Mouse (Mus musculus) bone marrow macrophage, adult 2 months (primary cell): ENCODE measurements at regions not wholly inside any gene's neighbourhood (a gene's known extent, or its start where the extent isn't known, plus 50 kb on each side); places are given as distances from the start of the nearest gene placed in this dataset.

Experiments
- CTCF ChIP-seq: IDR thresholded peaks from 2 replicates; pipeline ENCODE4 v1.5.1; 2012; ENCODE audit warnings: low read depth, mild to moderate bottlenecking, low read length, moderate library complexity
- POLR2A ChIP-seq: IDR thresholded peaks from 2 replicates; pipeline ENCODE4 v1.6.1; 2012; ENCODE audit warnings: mild to moderate bottlenecking, low read depth, low read length, borderline replicate concordance

GRCm38 (mm10) chr3:146340316-146341055 lies 64.0 kb upstream of the Ssx2ip start:
- TF ChIP-seq POLR2A (no peak), CTCF (no peak)
